Mouse (Mus musculus) heart, embryonic 14.5 days (tissue): ENCODE results near the gene Pcca. TPM values are rescaled to one million over a fixed set of nuclear protein-coding genes. Genes with fewer than 3 reads are reported as not detected.

Source experiments
- ATAC-seq: fragments of 200-750 bp; cut with Nextera tagmentation; 2 replicates; pipeline ENCODE4 v1.8.0; 2017; ENCODE audit warnings: low read depth, moderate TSS enrichment; ENCODE audit not compliant: insufficient number of reproducible peaks, insufficient read depth, low FRiP score
- H3K27ac ChIP-seq, 2 experiments: fragments of 200-500 bp in 1 of 2; fragments of 300-500 bp in 1 of 2; sonication (generic) in 1 of 2; replicated peaks in 1 of 2; 2 replicates each; pipeline ENCODE4 v1.5.1; 2012 to 2014; ENCODE audit warnings: low read depth in 2 of 2, low read length in 2 of 2, control low read depth in 1 of 2, mild to moderate bottlenecking in 1 of 2, mixed read lengths in 1 of 2; ENCODE audit not compliant: control insufficient read depth in 1 of 2, insufficient read depth in 1 of 2
- H3K27me3 ChIP-seq: fragments of 300-500 bp; sonication (generic); 2 replicates; pipeline ENCODE4 v1.6.1; 2014; ENCODE audit warnings: mild to moderate bottlenecking, low read length, control low read depth; ENCODE audit not compliant: control insufficient read depth, insufficient read depth
- H3K36me3 ChIP-seq: fragments of 300-500 bp; sonication (generic); 2 replicates; pipeline ENCODE4 v1.6.1; 2014; ENCODE audit warnings: mild to moderate bottlenecking, control low read depth, low read length, mixed read lengths; ENCODE audit not compliant: control insufficient read depth, insufficient read depth
- H3K4me1 ChIP-seq, 2 experiments: fragments of 200-500 bp in 1 of 2; fragments of 300-500 bp in 1 of 2; sonication (generic) in 1 of 2; 2 replicates each; pipeline ENCODE4 v1.6.1; 2012 to 2014; ENCODE audit warnings: low read length in 2 of 2, control low read depth in 1 of 2, mixed read lengths in 1 of 2; ENCODE audit not compliant: control insufficient read depth in 2 of 2, insufficient read depth in 2 of 2
- H3K4me2 ChIP-seq: fragments of 300-500 bp; sonication (generic); 2 replicates; pipeline ENCODE4 v1.6.1; 2014; ENCODE audit warnings: mild to moderate bottlenecking, low read length
- H3K4me3 ChIP-seq, 2 experiments: fragments of 200-500 bp in 1 of 2; fragments of 300-500 bp in 1 of 2; sonication (generic) in 1 of 2; 2 replicates each; pipeline ENCODE4 v1.5.1; 2012 to 2014; ENCODE audit warnings: low read length in 2 of 2, mild to moderate bottlenecking in 2 of 2, control low read depth in 1 of 2, low read depth in 1 of 2, moderate library complexity in 1 of 2; ENCODE audit not compliant: control insufficient read depth in 1 of 2, insufficient read depth in 1 of 2
- H3K9ac ChIP-seq: fragments of 300-500 bp; sonication (generic); 2 replicates; pipeline ENCODE4 v1.6.1; 2014; ENCODE audit warnings: mild to moderate bottlenecking, low read length
- H3K9me3 ChIP-seq: fragments of 300-500 bp; sonication (generic); 2 replicates; pipeline ENCODE4 v1.6.1; 2016; ENCODE audit warnings: low read length, control low read depth; ENCODE audit not compliant: control insufficient read depth
- WGBS: fragments of 180-500 bp; shearing (Covaris S2); extraction: QIAGEN DNeasy Blood & Tissue Kit; methylation state at CpG from one replicate; pipeline ENCODE4 v1.1.7; 2014; 5-methylcytosine and 5-hydroxymethylcytosine counted together
- polyA plus RNA-seq: library from polyadenylated mRNA; unstranded; fragments of >200 nt; fragmentation: Nextera tagmentation; extraction: Ambion mirVana; gene quantifications from 2 replicates; pipeline ENCODE4 v1.2.1, GENCODE M21; 2014

Pcca gene
- polyA plus RNA-seq, 1 experiment from 2014 or later: 28.9 TPM

GRCm38 (mm10) chr14:122913657-122914056 lies 379.5 kb downstream of the Pcca start, which contains the start of gene Ggact:
Gene Ggact, minus strand, starts transcription at chr14:122913757.
- H3K4me2 ChIP-seq: peak within 1 kb of the TSS; percentile 91
- peaks cover 0 to 9% of the 10 kb centered on the region in 2 experiments; a peak in 3 of 4 replicates for H3K4me1 ChIP-seq
- no peaks in the 10 kb centered on the region for H3K36me3 ChIP-seq
- 0 out of 2 replicates have a peak, but pooled peaks cover 2% of the 10 kb centered on the region for H3K9me3 ChIP-seq
- peak within 1 kb of the TSS; percentile 30 to 50; a peak in 1 of 4 replicates for H3K27ac ChIP-seq
- H3K9ac ChIP-seq: peak within 1 kb of the TSS; percentile 82
- H3K27me3 ChIP-seq: no peaks in the 10 kb centered on the region
- H3K4me3 ChIP-seq: peak within 1 kb of the TSS; percentile 73 to 96
- 77% methylated on average over 6 of the region's 6 CpGs for WGBS
- ATAC-seq: no peak

GRCm38 (mm10) chr14:122917676-122918075 lies 383.6 kb downstream of the Pcca start:
- Histone ChIP-seq H3K27ac (no peak overlapping the region), H3K4me1 (no peaks in the 10 kb centered on the region; a peak in 1 of 4 replicates), H3K4me3 (no peak overlapping the region), H3K27me3 (no peaks in the 10 kb centered on the region), H3K36me3 (0 out of 2 replicates have a peak, but pooled peaks cover 3% of the 10 kb centered on the region), H3K4me2 (no peak overlapping the region), H3K9me3 (no peaks in the 10 kb centered on the region), H3K9ac (no peak overlapping the region)
- WGBS: 86% methylated on average over 1 of the region's 1 CpGs
- no peak for ATAC-seq

GRCm38 (mm10) chr14:122920011-122920410 lies 385.9 kb downstream of the Pcca start:
- ATAC-seq: no peak
- Histone ChIP-seq H3K4me3 (no peak overlapping the region), H3K9ac (no peak overlapping the region), H3K27me3 (no peaks in the 10 kb centered on the region), H3K4me1 (no peaks in the 10 kb centered on the region), H3K4me2 (no peak overlapping the region), H3K36me3 (peaks cover 9% of the 10 kb centered on the region; the same call in 1 of the 2 replicates), H3K27ac (no peak overlapping the region), H3K9me3 (no peaks in the 10 kb centered on the region)
- WGBS: 68% methylated on average over 5 of the region's 5 CpGs

GRCm38 (mm10) chr14:122936460-122936859 lies 402.3 kb downstream of the Pcca start:
- no peaks in the 10 kb centered on the region for H3K27me3 ChIP-seq
- H3K27ac ChIP-seq: no peak overlapping the region
- no peak overlapping the region for H3K9ac ChIP-seq
- H3K9me3 ChIP-seq: no peaks in the 10 kb centered on the region
- H3K4me1 ChIP-seq: no peaks in the 10 kb centered on the region
- H3K36me3 ChIP-seq: peaks cover 18% of the 10 kb centered on the region
- no peak overlapping the region for H3K4me3 ChIP-seq
- 78% methylated on average over 1 of the region's 1 CpGs for WGBS
- H3K4me2 ChIP-seq: no peak overlapping the region
- no peak for ATAC-seq

Other genes with a start within 250 kb of the Pcca start
- not detected in 2 replicates for gene Gm5089, start 83.2 kb upstream of the Pcca start, polyA plus RNA-seq
- gene Zic5, start 68.6 kb upstream of the Pcca start, polyA plus RNA-seq: 0.05 and 0.09 TPM in 2 replicates
- not detected in 2 replicates for gene Zic2, start 58.9 kb upstream of the Pcca start, polyA plus RNA-seq
- not detected in 2 replicates for gene Gm10837, start 43.7 kb upstream of the Pcca start, polyA plus RNA-seq